Mouse (Mus musculus) stomach, embryonic 14.5 days (tissue): Measurements from ENCODE around the gene Rnf212. TPM values are rescaled to one million over a fixed set of nuclear protein-coding genes. Genes with fewer than 3 reads are reported as not detected.
A peak's percentile ranks its signal among the peaks of the same experiment; 100 is the strongest.

Experiments
- ATAC-seq: fragments of 200-750 bp; cut with Nextera tagmentation; 2 replicates; pipeline ENCODE4 v1.8.0; 2017; ENCODE audit warnings: low read depth, moderate TSS enrichment; ENCODE audit not compliant: insufficient number of reproducible peaks, insufficient read depth, low FRiP score
- H3K27ac ChIP-seq: fragments of 300-500 bp; sonication (generic); 2 replicates; pipeline ENCODE4 v1.5.1; 2014; ENCODE audit warnings: mild to moderate bottlenecking, low read length, moderate library complexity, mixed read lengths
- H3K27me3 ChIP-seq: fragments of 300-500 bp; sonication (generic); 2 replicates; pipeline ENCODE4 v1.6.1; 2014; ENCODE audit warnings: low read length, control low read depth, mixed read lengths; ENCODE audit not compliant: control insufficient read depth, insufficient read depth
- H3K36me3 ChIP-seq: fragments of 300-500 bp; sonication (generic); 2 replicates; pipeline ENCODE4 v1.6.1; 2014; ENCODE audit warnings: mild to moderate bottlenecking, control low read depth, low read length, moderate library complexity, mixed read lengths; ENCODE audit not compliant: control insufficient read depth, insufficient read depth
- H3K4me1 ChIP-seq: fragments of 300-500 bp; sonication (generic); 2 replicates; pipeline ENCODE4 v1.6.1; 2014; ENCODE audit warnings: low read length, control low read depth, mixed read lengths; ENCODE audit not compliant: control insufficient read depth, insufficient read depth
- H3K4me2 ChIP-seq: fragments of 300-500 bp; sonication (generic); replicated peaks from 2 replicates; pipeline ENCODE4 v1.6.1; 2014; ENCODE audit warnings: low read depth, low read length, control low read depth
- H3K4me3 ChIP-seq: fragments of 300-500 bp; sonication (generic); 2 replicates; pipeline ENCODE4 v1.5.1; 2014; ENCODE audit warnings: low read depth, low read length, control low read depth
- H3K9ac ChIP-seq: fragments of 300-500 bp; sonication (generic); replicated peaks from 2 replicates; pipeline ENCODE4 v1.6.1; 2014; ENCODE audit warnings: low read depth, mild to moderate bottlenecking, control low read depth, low read length, moderate library complexity, mixed read lengths
- H3K9me3 ChIP-seq: fragments of 300-500 bp; sonication (generic); 2 replicates; pipeline ENCODE4 v1.6.1; 2016; ENCODE audit warnings: low read depth, low read length, control low read depth; ENCODE audit not compliant: control insufficient read depth
- WGBS: fragments of 180-500 bp; shearing (Covaris S2); extraction: QIAGEN DNeasy Blood & Tissue Kit; methylation state at CpG from one replicate; pipeline ENCODE4 v1.1.7; 2014; 5-methylcytosine and 5-hydroxymethylcytosine counted together
- polyA plus RNA-seq: library from polyadenylated mRNA; unstranded; fragments of >200 nt; fragmentation: Nextera tagmentation; extraction: Ambion mirVana; gene quantifications from 2 replicates; pipeline ENCODE4 v1.2.1, GENCODE M21; 2014

Gene Rnf212
- polyA plus RNA-seq, 1 experiment from 2014 or later: not detected

- WGBS: 76% methylated on average over 5 of the region's 5 CpGs
- no peak overlapping the region for H3K27ac ChIP-seq
- H3K9me3 ChIP-seq: no peaks in the 10 kb centered on the region
- ATAC-seq: no peak
- no peak overlapping the region for H3K4me2 ChIP-seq
- H3K9ac ChIP-seq: no peak overlapping the region
- H3K27me3 ChIP-seq: no peaks in the 10 kb centered on the region
- H3K4me3 ChIP-seq: no peak overlapping the region
- H3K4me1 ChIP-seq: no peaks in the 10 kb centered on the region
- no peaks in the 10 kb centered on the region for H3K36me3 ChIP-seq
Observed at GRCm38 (mm10) chr5:108750328-108751210, 24.2 kb downstream of the Rnf212 start.

DNA sequence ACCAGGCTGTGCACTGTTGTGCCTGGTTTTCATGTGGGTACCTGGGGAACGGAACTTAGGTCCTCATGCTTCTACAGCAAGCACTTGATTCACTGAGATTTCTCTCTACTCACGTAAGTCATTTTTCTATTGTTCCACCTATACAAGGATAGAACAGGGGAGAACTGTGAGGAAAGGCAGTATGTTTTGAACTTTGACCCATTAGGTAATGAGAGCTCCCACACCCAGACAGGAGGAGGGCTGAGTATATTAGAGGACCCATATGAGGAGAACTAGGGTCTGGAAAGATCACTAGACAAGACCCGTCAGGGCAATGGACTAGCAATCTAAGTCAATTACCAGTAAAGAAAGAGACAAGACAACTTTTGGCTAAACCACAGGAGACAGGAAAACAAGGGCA, 30.2 kb downstream of the Rnf212 start:
- ATAC-seq: no peak
- H3K4me2 ChIP-seq: no peak overlapping the region
- H3K4me3 ChIP-seq: no peak overlapping the region
- no peaks in the 10 kb centered on the region for H3K4me1 ChIP-seq
- no peaks in the 10 kb centered on the region for H3K27me3 ChIP-seq
- 85% methylated on average over 3 of the region's 3 CpGs for WGBS
- H3K9ac ChIP-seq: no peak overlapping the region
- no peak overlapping the region for H3K27ac ChIP-seq
- no peaks in the 10 kb centered on the region for H3K9me3 ChIP-seq
- no peaks in the 10 kb centered on the region for H3K36me3 ChIP-seq

GRCm38 (mm10) chr5:108743856-108744255, 30.9 kb downstream of the Rnf212 start:
- 75% methylated on average over 2 of the region's 2 CpGs for WGBS

DNA sequence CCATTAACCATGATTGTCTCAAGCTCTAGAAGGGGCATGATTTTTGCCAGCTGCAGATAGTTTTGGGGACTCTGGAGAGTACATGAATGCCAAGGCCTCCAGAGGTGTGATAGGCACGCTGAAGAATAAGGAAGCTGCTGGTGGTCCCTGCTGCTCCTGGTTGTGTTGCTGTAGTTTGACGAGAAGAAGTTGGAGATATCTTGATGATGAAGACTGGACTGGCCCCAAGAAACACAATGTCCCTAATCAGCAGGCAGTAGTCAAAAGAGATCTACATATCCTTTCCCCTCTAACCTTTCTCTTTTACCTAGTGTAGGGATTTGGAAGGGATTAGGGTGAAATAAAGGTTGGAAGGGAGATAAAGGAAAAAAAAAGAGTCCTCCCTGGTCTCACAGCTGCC, 32.2 kb downstream of the Rnf212 start:
- no peak for ATAC-seq
- no peak overlapping the region for H3K27ac ChIP-seq

More at GRCm38 (mm10) chr5:108743856-108744255, 30.9 kb downstream of the Rnf212 start:
- H3K4me1 ChIP-seq: no peaks in the 10 kb centered on the region
- no peak overlapping the region for H3K27ac ChIP-seq
- no peak overlapping the region for H3K4me3 ChIP-seq
- H3K27me3 ChIP-seq: no peaks in the 10 kb centered on the region
- ATAC-seq: no peak
- H3K9me3 ChIP-seq: no peaks in the 10 kb centered on the region
- no peak overlapping the region for H3K9ac ChIP-seq
- H3K36me3 ChIP-seq: no peaks in the 10 kb centered on the region
- H3K4me2 ChIP-seq: no peak overlapping the region

GRCm38 (mm10) chr5:108741844-108742243, 32.9 kb downstream of the Rnf212 start:
- ATAC-seq: no peak
- Histone ChIP-seq H3K9me3 (no peaks in the 10 kb centered on the region), H3K4me1 (no peaks in the 10 kb centered on the region), H3K4me2 (no peak overlapping the region), H3K27me3 (no peaks in the 10 kb centered on the region), H3K4me3 (no peak overlapping the region), H3K9ac (no peak overlapping the region), H3K27ac (no peak overlapping the region), H3K36me3 (no peaks in the 10 kb centered on the region)
- 78% methylated on average over 2 of the region's 2 CpGs for WGBS

More for the DNA sequence above, 32.2 kb downstream of the Rnf212 start:
- no peak overlapping the region for H3K4me2 ChIP-seq
- H3K4me1 ChIP-seq: no peaks in the 10 kb centered on the region
- no peaks in the 10 kb centered on the region for H3K36me3 ChIP-seq
- H3K27me3 ChIP-seq: no peaks in the 10 kb centered on the region
- H3K9me3 ChIP-seq: no peaks in the 10 kb centered on the region
- 76% methylated on average over 2 of the region's 2 CpGs for WGBS
- H3K4me3 ChIP-seq: no peak overlapping the region
- H3K9ac ChIP-seq: no peak overlapping the region

DNA sequence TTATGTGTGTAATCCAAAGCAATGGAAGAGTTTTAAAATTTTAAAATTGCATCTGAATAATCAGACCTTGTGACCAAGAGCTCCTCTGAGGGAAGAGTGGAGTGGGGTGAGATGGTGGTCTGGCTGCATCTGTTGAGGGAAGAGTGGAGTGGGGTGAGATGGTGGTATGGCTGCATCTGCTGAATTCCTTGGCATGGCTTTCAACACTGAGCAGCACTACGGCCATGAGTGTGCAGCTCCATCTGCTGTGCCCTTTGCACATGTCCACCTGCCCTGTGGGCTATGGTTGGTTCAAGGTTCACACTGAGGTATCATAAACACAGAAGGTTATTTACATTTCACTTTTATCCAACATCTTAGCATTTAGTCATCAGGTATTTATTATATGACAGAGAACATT, 47.4 kb downstream of the Rnf212 start:
- Histone ChIP-seq H3K4me2 (no peak overlapping the region), H3K36me3 (no peaks in the 10 kb centered on the region), H3K9ac (no peak overlapping the region), H3K4me3 (no peak overlapping the region), H3K9me3 (no peaks in the 10 kb centered on the region), H3K27ac (no peak overlapping the region), H3K4me1 (no peaks in the 10 kb centered on the region), H3K27me3 (no peaks in the 10 kb centered on the region)
- ATAC-seq: no peak
- WGBS: 80% methylated on average over 1 of the region's 1 CpGs

GRCm38 (mm10) chr5:108726557-108727248, 48.1 kb downstream of the Rnf212 start:
- H3K36me3 ChIP-seq: no peaks in the 10 kb centered on the region
- no peaks in the 10 kb centered on the region for H3K4me1 ChIP-seq
- no peaks in the 10 kb centered on the region for H3K27me3 ChIP-seq
- ATAC-seq: peak; percentile 85; the same call in 1 of the 2 replicates
- no peak overlapping the region for H3K27ac ChIP-seq
- no peaks in the 10 kb centered on the region for H3K9me3 ChIP-seq
- H3K9ac ChIP-seq: no peak overlapping the region
- no peak overlapping the region for H3K4me3 ChIP-seq
- H3K4me2 ChIP-seq: no peak overlapping the region
- WGBS: 20% methylated on average over 5 of the region's 5 CpGs

GRCm38 (mm10) chr5:108724006-108724405, 50.8 kb downstream of the Rnf212 start:
- WGBS: 54% methylated on average over 2 of the region's 2 CpGs
- Histone ChIP-seq H3K27me3 (no peaks in the 10 kb centered on the region), H3K9ac (no peak overlapping the region), H3K36me3 (no peaks in the 10 kb centered on the region), H3K4me3 (no peak overlapping the region), H3K9me3 (no peaks in the 10 kb centered on the region), H3K27ac (no peak overlapping the region), H3K4me2 (no peak overlapping the region), H3K4me1 (no peaks in the 10 kb centered on the region)
- ATAC-seq: no peak
